Mouse (Mus musculus) thymus, postnatal 0 days (tissue): Measurements from ENCODE around the gene Zkscan3. TPM values are rescaled to one million over a fixed set of nuclear protein-coding genes. Genes with fewer than 3 reads are reported as not detected.

ENCODE experiments used
- DNase-seq: peaks from one replicate; pipeline ENCODE4 v3.0.0-alpha.2; 2015; ENCODE audit warnings: low spot score
- polyA plus RNA-seq: library from polyadenylated mRNA; unstranded; fragments of >200 nt; fragmentation: Nextera tagmentation; extraction: Ambion mirVana; gene quantifications from 2 replicates; pipeline ENCODE4 v1.2.1, GENCODE M21; 2015

The Zkscan3 gene
- 49.1 and 58.1 TPM in 2 replicates for polyA plus RNA-seq

- DNase-seq = peak; percentile 90
These were observed at the start of gene Zkscan3 for GRCm38 (mm10) chr13:21402287-21402846. Gene Zkscan3 (minus strand): TSS chr13:21402755.

- no peak for DNase-seq
These were observed 45.5 kb upstream of the Zkscan3 start for GRCm38 (mm10) chr13:21447856-21448614.

- no peak for DNase-seq
These were observed 44.2 kb upstream of the Zkscan3 start for GRCm38 (mm10) chr13:21446796-21447195.

GRCm38 (mm10) chr13:21441207-21441572 lies 38.6 kb upstream of the Zkscan3 start:
- no peak for DNase-seq

GRCm38 (mm10) chr13:21440503-21441206 lies 38.1 kb upstream of the Zkscan3 start, which contains the start of gene Pgbd1:
Gene Pgbd1 (minus strand): TSS chr13:21441058.
- DNase-seq = peak; percentile 77

- no peak for DNase-seq
These were observed 32.9 kb upstream of the Zkscan3 start for GRCm38 (mm10) chr13:21435476-21435875.

GRCm38 (mm10) chr13:21427631-21428030 lies 25.1 kb upstream of the Zkscan3 start:
- DNase-seq = no peak

GRCm38 (mm10) chr13:21423301-21423700 lies 20.7 kb upstream of the Zkscan3 start:
- no peak for DNase-seq

GRCm38 (mm10) chr13:21418865-21419264 lies 16.3 kb upstream of the Zkscan3 start:
- no peak for DNase-seq

- DNase-seq = no peak
These were observed 14.9 kb upstream of the Zkscan3 start for GRCm38 (mm10) chr13:21417298-21418010.

- no peak for DNase-seq
These were observed 13.2 kb upstream of the Zkscan3 start for GRCm38 (mm10) chr13:21415750-21416149.

- DNase-seq = no peak
These were observed 12.7 kb upstream of the Zkscan3 start for GRCm38 (mm10) chr13:21415266-21415665.

GRCm38 (mm10) chr13:21414231-21415212 lies 12.0 kb upstream of the Zkscan3 start:
- DNase-seq = no peak

GRCm38 (mm10) chr13:21408805-21409459 lies 6.4 kb upstream of the Zkscan3 start:
- DNase-seq = no peak

GRCm38 (mm10) chr13:21407969-21408804 lies 5.6 kb upstream of the Zkscan3 start:
- DNase-seq = peak; percentile 51

GRCm38 (mm10) chr13:21407341-21407740 lies 4.8 kb upstream of the Zkscan3 start:
- no peak for DNase-seq

GRCm38 (mm10) chr13:21402848-21403247 lies 293 bp upstream of the Zkscan3 start:
- no peak for DNase-seq

GRCm38 (mm10) chr13:21401636-21402286 lies 794 bp downstream of the Zkscan3 start:
- no peak for DNase-seq
